15 mouse cellular contexts compared by ENCODE assay signal in the genomic region with DNA sequence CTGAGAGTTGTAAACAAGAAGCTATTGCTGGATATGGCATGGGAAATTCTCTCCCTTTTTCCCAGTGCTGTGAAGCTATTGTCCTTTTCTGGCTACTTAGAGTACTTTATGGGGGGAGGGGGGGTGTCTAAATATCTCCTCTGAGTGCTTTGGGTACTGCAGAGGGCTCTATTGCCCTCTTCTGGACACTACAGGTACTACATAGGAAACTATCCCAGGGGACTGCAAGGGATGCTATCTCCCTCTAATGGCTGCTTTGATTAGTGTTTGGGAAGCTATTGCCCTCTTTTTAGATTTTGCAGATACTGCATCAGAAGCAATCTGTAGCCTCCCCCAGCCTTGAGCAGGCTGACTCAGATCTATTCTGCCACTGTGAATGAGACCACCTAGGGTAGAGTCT. TPM values are rescaled to one million over a fixed set of nuclear protein-coding genes. Genes with fewer than 3 reads are reported as not detected.
DNase-seq lines count a peak whose midpoint lies in the region; TF ChIP-seq lines count a peak whose summit lies in the region.
"Had no signal": no experiment of that assay in that cellular context is flagged by ENCODE, and none has a peak within 500 bp of the region (broad histone marks: within the 10 kb centered on the region; RNA-seq: fewer than 3 reads in every experiment).

No protein-coding gene starts in this region.

- H3K27ac ChIP-seq in layer of hippocampus, adult 2 months = no peak overlapping the region
- H3K27ac ChIP-seq: embryonic facial prominence, embryonic 15.5 days; limb, embryonic 13.5 days; macrophage had no signal

- TF ChIP-seq CTCF in layer of hippocampus, adult 2 months (conservative IDR thresholded peaks at IDR 0.05) = peak; percentile 67

- peak; percentile 31 for DNase-seq in adrenal gland, postnatal 14 days
- no peak for DNase-seq in adrenal gland, postnatal 25 days
- peak; percentile 2 to 8 for DNase-seq in layer of hippocampus, adult 2 months (ENCODE audit: low spot score in 2 of 2)
- no peak for DNase-seq in layer of hippocampus, adult 9-11 months
- DNase-seq in 416B (ENCODE audit: low read depth) (peak; percentile 61), WW6 (ENCODE audit: low read depth, low spot score) (peak; percentile 9)
- DNase-seq in thymus, postnatal 4 days = no peak
- no peak for DNase-seq in testis, postnatal 14 days (ENCODE audit: low spot score)
- DNase-seq: adrenal gland, adult 2 months; cerebellum, adult 9-11 months; heart, postnatal 4 days; kidney, postnatal 36 days had no signal

- no peak overlapping the region for H3K4me3 ChIP-seq in layer of hippocampus, adult 2 months
- H3K4me3 ChIP-seq: embryonic facial prominence, embryonic 15.5 days; limb, embryonic 13.5 days had no signal

RNA-seq across cellular contexts. Expression of a gene that starts 55.8 kb away (rescaled TPM):
- total RNA-seq in adrenal gland, postnatal 14 days (2021) = not detected in 2 replicates
- not detected in 2 replicates for total RNA-seq in adrenal gland, postnatal 25 days (2021)
- not detected for total RNA-seq in layer of hippocampus, adult 2 months (2021)
- total RNA-seq: adrenal gland, adult 2 months; heart, postnatal 4 days had no signal

Comparison
In these comparisons a context has a peak if more than half of its experiments do, and no peak if none do; other contexts are left out.
1. DNase-seq: peak in adrenal gland, postnatal 14 days (single experiment), layer of hippocampus, adult 2 months (2 of 2), 416B (single experiment) and WW6 (single experiment); none in adrenal gland, postnatal 25 days (single experiment), layer of hippocampus, adult 9-11 months (single experiment), thymus, postnatal 4 days (single experiment) and testis, postnatal 14 days (single experiment).